Mouse (Mus musculus) lung, postnatal 0 days (tissue): ENCODE results near the gene Mettl5. TPM values are rescaled to one million over a fixed set of nuclear protein-coding genes. Genes with fewer than 3 reads are reported as not detected.

Source experiments
- ATAC-seq: fragments of 200-750 bp; cut with Nextera tagmentation; 2 replicates; pipeline ENCODE4 v1.8.0; 2017; ENCODE audit warnings: moderate library complexity
- DNase-seq: peaks from one replicate; pipeline ENCODE4 v3.0.0-alpha.2; 2016; ENCODE audit warnings: low spot score
- H3K27ac ChIP-seq: fragments of 300-500 bp; sonication (generic); 2 replicates; pipeline ENCODE4 v1.5.1; 2014; ENCODE audit warnings: antibody characterized with exemption, mild to moderate bottlenecking, low read length, mixed read lengths
- H3K27me3 ChIP-seq: fragments of 300-500 bp; sonication (generic); replicated peaks from 2 replicates; pipeline ENCODE4 v1.6.1; 2014; ENCODE audit warnings: low read length, mixed read lengths; ENCODE audit not compliant: insufficient read depth
- H3K36me3 ChIP-seq: fragments of 300-500 bp; sonication (generic); 2 replicates; pipeline ENCODE4 v1.6.1; 2014; ENCODE audit warnings: low read length, mixed read lengths; ENCODE audit not compliant: insufficient read depth
- H3K4me1 ChIP-seq: fragments of 300-500 bp; sonication (generic); 2 replicates; pipeline ENCODE4 v1.6.1; 2014; ENCODE audit warnings: antibody characterized with exemption, low read depth, low read length, mixed read lengths; ENCODE audit not compliant: insufficient read depth
- H3K4me2 ChIP-seq: fragments of 300-500 bp; sonication (generic); replicated peaks from 2 replicates; pipeline ENCODE4 v1.6.1; 2014; ENCODE audit warnings: low read depth, mild to moderate bottlenecking, low read length, moderate library complexity, mixed read lengths
- H3K4me3 ChIP-seq: fragments of 300-500 bp; sonication (generic); 2 replicates; pipeline ENCODE4 v1.5.1; 2014; ENCODE audit warnings: low read depth, low read length
- H3K9ac ChIP-seq: fragments of 300-500 bp; sonication (generic); replicated peaks from 2 replicates; pipeline ENCODE4 v1.6.1; 2014; ENCODE audit warnings: low read depth, mild to moderate bottlenecking
- H3K9me3 ChIP-seq: fragments of 300-500 bp; sonication (generic); 2 replicates; pipeline ENCODE4 v1.6.1; 2016; ENCODE audit warnings: low read length, mixed read lengths
- CTCF ChIP-seq: IDR thresholded peaks from 2 replicates; pipeline ENCODE4 v1.5.1; 2016; ENCODE audit warnings: antibody characterized with exemption, mild to moderate bottlenecking
- EP300 ChIP-seq: IDR thresholded peaks from 2 replicates; pipeline ENCODE4 v1.6.1; 2016; ENCODE audit warnings: antibody characterized with exemption, mild to moderate bottlenecking, control low read depth
- WGBS: fragments of 180-500 bp; shearing (Covaris S2); extraction: QIAGEN DNeasy Blood & Tissue Kit; methylation state at CpG from one replicate; pipeline ENCODE4 v1.1.7; 2014; 5-methylcytosine and 5-hydroxymethylcytosine counted together
- polyA plus RNA-seq: library from polyadenylated mRNA; unstranded; fragments of >200 nt; fragmentation: Nextera tagmentation; extraction: Ambion mirVana; gene quantifications from 2 replicates; pipeline ENCODE4 v1.2.1, GENCODE M21; 2015

The Mettl5 gene
- polyA plus RNA-seq, 1 experiment from 2014 or later: 24.1 TPM

GRCm38 (mm10) chr2:69840261-69840660, 45.2 kb downstream of the Mettl5 start:
- Histone ChIP-seq H3K9ac (no peak overlapping the region), H3K4me3 (no peak overlapping the region), H3K27me3 (no peaks in the 10 kb centered on the region), H3K36me3 (no peaks in the 10 kb centered on the region), H3K9me3 (no peaks in the 10 kb centered on the region), H3K4me1 (no peaks in the 10 kb centered on the region), H3K4me2 (no peak overlapping the region), H3K27ac (no peak overlapping the region)
- TF ChIP-seq CTCF (no peak), EP300 (no peak)
- DNase-seq (no peak), ATAC-seq (no peak)
- 34% methylated on average over 6 of the region's 6 CpGs for WGBS

DNA sequence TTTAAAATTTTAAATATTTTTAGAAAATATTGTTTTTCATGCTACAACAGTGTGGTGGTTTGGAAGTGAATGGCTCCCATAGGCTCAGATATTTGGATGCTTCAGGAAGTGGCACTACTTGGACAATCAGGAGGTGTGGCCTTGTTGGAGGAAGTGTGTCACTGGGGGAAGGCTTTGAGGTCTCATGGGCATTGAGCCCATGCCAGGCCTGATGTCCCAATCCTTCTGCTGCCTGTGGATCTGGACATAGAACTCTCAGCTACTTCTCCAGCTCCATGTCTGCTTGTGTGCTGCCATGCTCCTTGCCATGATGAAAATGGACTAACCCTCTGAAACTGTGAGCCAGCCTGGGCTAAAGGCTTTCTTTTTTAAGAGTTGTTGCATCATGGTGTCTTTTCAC, 46.7 kb downstream of the Mettl5 start:
- H3K4me3 ChIP-seq: no peak overlapping the region
- no peak overlapping the region for H3K4me2 ChIP-seq
- no peaks in the 10 kb centered on the region for H3K4me1 ChIP-seq
- no peaks in the 10 kb centered on the region for H3K9me3 ChIP-seq
- no peak for TF ChIP-seq CTCF
- no peak for TF ChIP-seq EP300
- no peaks in the 10 kb centered on the region for H3K27me3 ChIP-seq
- no peak overlapping the region for H3K27ac ChIP-seq
- no peak overlapping the region for H3K9ac ChIP-seq
- H3K36me3 ChIP-seq: no peaks in the 10 kb centered on the region
- ATAC-seq (no peak), DNase-seq (peak; percentile 15)

GRCm38 (mm10) chr2:69837996-69838395, 47.4 kb downstream of the Mettl5 start:
- no peak overlapping the region for H3K9ac ChIP-seq
- H3K27ac ChIP-seq: no peak overlapping the region
- H3K4me1 ChIP-seq: no peaks in the 10 kb centered on the region
- 45% methylated on average over 3 of the region's 3 CpGs for WGBS
- no peaks in the 10 kb centered on the region for H3K36me3 ChIP-seq
- no peaks in the 10 kb centered on the region for H3K27me3 ChIP-seq
- no peak for DNase-seq
- no peak; the same call in 1 of the 2 replicates for TF ChIP-seq CTCF
- TF ChIP-seq EP300: no peak
- no peaks in the 10 kb centered on the region for H3K9me3 ChIP-seq
- H3K4me2 ChIP-seq: no peak overlapping the region
- no peak for ATAC-seq
- no peak overlapping the region for H3K4me3 ChIP-seq

DNA sequence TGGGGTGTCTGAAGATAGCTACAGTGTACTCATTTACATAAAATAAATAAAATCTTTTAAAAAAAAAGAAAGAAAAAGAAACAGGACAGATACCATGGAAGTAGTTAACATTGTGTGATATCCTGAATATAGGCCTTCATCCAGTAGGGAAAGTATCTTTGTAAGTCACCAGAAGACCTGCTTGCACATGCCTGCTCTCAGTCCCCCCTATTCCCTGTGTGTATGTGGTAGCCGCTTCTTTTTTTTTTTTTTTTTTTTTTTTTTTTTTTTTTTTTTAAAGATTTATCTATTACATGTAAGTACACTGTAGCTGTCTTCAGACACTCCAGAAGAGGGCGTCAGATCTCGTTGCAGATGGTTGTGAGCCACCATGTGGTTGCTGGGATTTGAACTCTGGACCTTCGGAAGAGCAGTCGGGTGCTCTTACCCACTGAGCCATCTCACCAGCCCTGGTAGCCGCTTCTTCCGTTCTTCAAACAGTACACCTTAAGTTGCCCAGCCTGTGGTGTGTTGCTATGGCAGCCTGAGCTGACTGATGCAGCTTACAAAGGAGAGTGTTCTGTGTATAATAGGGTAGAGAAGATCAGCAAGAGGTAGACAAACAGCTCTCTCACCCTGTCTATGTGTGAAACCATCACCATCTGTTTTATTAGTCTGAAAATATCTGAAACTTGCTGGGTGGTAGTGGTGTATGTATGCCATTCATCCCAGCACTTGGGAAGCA, 48.0 kb downstream of the Mettl5 start:
- TF ChIP-seq EP300: no peak
- TF ChIP-seq CTCF: no peak
- no peaks in the 10 kb centered on the region for H3K9me3 ChIP-seq
- H3K4me2 ChIP-seq: no peak overlapping the region
- DNase-seq: no peak
- 68% methylated on average over 7 of the region's 7 CpGs for WGBS
- ATAC-seq: no peak
- no peak overlapping the region for H3K9ac ChIP-seq
- no peaks in the 10 kb centered on the region for H3K36me3 ChIP-seq
- H3K4me3 ChIP-seq: no peak overlapping the region
- H3K27ac ChIP-seq: no peak overlapping the region
- no peaks in the 10 kb centered on the region for H3K27me3 ChIP-seq
- no peaks in the 10 kb centered on the region for H3K4me1 ChIP-seq

- no peaks in the 10 kb centered on the region for H3K9me3 ChIP-seq
- H3K4me2 ChIP-seq: no peak overlapping the region
- no peaks in the 10 kb centered on the region for H3K27me3 ChIP-seq
- H3K27ac ChIP-seq: no peak overlapping the region
- no peak overlapping the region for H3K4me3 ChIP-seq
- DNase-seq (no peak), ATAC-seq (no peak)
- H3K9ac ChIP-seq: no peak overlapping the region
- no peaks in the 10 kb centered on the region for H3K4me1 ChIP-seq
- TF ChIP-seq EP300 (no peak), CTCF (no peak)
- no peaks in the 10 kb centered on the region for H3K36me3 ChIP-seq
- WGBS: 86% methylated on average over 8 of the region's 8 CpGs
Observed at GRCm38 (mm10) chr2:69830116-69830515, 55.3 kb downstream of the Mettl5 start.

DNA sequence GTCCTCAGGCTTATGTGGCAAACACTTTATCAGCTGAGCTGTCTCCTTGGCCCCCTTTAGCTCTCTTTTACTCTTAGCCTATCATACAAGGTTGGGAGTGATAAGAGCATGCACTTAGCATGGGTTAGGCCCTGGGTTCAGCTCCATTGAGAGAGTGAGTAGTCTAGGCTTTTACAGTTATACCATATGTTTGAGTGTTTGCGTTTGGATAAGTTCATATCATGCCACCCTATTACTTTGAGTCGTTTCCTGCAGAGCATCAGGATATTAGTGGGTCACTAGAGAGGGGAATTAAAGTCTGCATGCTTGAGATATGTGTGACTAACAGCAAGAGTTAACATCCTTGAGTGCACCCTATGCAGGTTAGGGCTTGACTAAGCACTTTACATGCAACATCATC, 55.7 kb downstream of the Mettl5 start:
- 70% methylated on average over 2 of the region's 2 CpGs for WGBS
- Histone ChIP-seq H3K27ac (no peak overlapping the region), H3K9ac (no peak overlapping the region), H3K4me1 (no peaks in the 10 kb centered on the region), H3K9me3 (no peaks in the 10 kb centered on the region), H3K36me3 (no peaks in the 10 kb centered on the region), H3K27me3 (no peaks in the 10 kb centered on the region), H3K4me2 (no peak overlapping the region), H3K4me3 (no peak overlapping the region)
- ATAC-seq: no peak
- DNase-seq: no peak
- no peak for TF ChIP-seq CTCF
- no peak for TF ChIP-seq EP300

GRCm38 (mm10) chr2:69828031-69828430, 57.4 kb downstream of the Mettl5 start:
- no peaks in the 10 kb centered on the region for H3K4me1 ChIP-seq
- DNase-seq (no peak), ATAC-seq (no peak)
- WGBS: 29% methylated on average over 7 of the region's 7 CpGs
- H3K4me2 ChIP-seq: no peak overlapping the region
- H3K27ac ChIP-seq: no peak overlapping the region
- no peak overlapping the region for H3K9ac ChIP-seq
- TF ChIP-seq CTCF: no peak
- TF ChIP-seq EP300: no peak
- H3K9me3 ChIP-seq: no peaks in the 10 kb centered on the region
- H3K4me3 ChIP-seq: no peak overlapping the region
- no peaks in the 10 kb centered on the region for H3K27me3 ChIP-seq
- no peaks in the 10 kb centered on the region for H3K36me3 ChIP-seq
